Mouse (Mus musculus) liver, postnatal 0 days (tissue): Measurements from ENCODE around the gene Dchs1.

ENCODE experiments used
- CTCF ChIP-seq: sonication (generic); IDR thresholded peaks from 2 replicates; pipeline ENCODE4 v1.5.1; 2016; ENCODE audit warnings: antibody characterized with exemption, low read depth
- EP300 ChIP-seq: IDR thresholded peaks from 2 replicates; pipeline ENCODE4 v1.6.1; 2016; ENCODE audit warnings: antibody characterized with exemption, low read depth, mild to moderate bottlenecking

GRCm38 (mm10) chr7:105802312-105802711, 14.9 kb upstream of the Dchs1 start:
- TF ChIP-seq CTCF (no peak), EP300 (no peak)
